ENCODE assay signal across 8 mouse cellular contexts in genomic region chr2:125123477-125123852, GRCm38 (mm10). TPM values are rescaled to one million over a fixed set of nuclear protein-coding genes. Genes with fewer than 3 reads are reported as not detected.
DNase-seq lines count a peak whose midpoint lies in the region; ATAC-seq and TF ChIP-seq lines count a peak whose summit lies in the region.

Myef2 (minus strand) TSS chr2:125123661.

- H3K4me3 ChIP-seq in forebrain, embryonic 15.5 days = peak within 1 kb of the TSS; percentile 69
- H3K4me3 ChIP-seq in lung, embryonic 16.5 days (ENCODE audit: low read length) = peak within 1 kb of the TSS; percentile 69
- H3K4me3 ChIP-seq in thymus, adult 2 months (ENCODE audit: control insufficient read depth, insufficient read depth, low read length) = peak within 1 kb of the TSS; percentile 80

- peak within 1 kb of the TSS; percentile 94 for H3K27ac ChIP-seq in forebrain, embryonic 15.5 days (replicated peaks)
- H3K27ac ChIP-seq in lung, embryonic 16.5 days (ENCODE audit: low read length) = peak within 1 kb of the TSS; percentile 79
- H3K27ac ChIP-seq in thymus, adult 2 months (ENCODE audit: control insufficient read depth, insufficient read depth, low read length) = peak within 1 kb of the TSS; percentile 1; the same call in 1 of the 2 replicates

- intact Hi-C loops in heart, postnatal 25 days (cut with DNase I) = no loop called here

- 0 out of 2 replicates have a peak, but pooled peaks have one; percentile 16 for TF ChIP-seq POLR2A in thymus, adult 2 months (IDR thresholded peaks at IDR 0.05; ENCODE audit: control insufficient read depth, extremely low read depth, insufficient read depth, low read length, poor library complexity)

- WGBS in forebrain, embryonic 15.5 days = 1% methylated on average over 42 of the region's 48 CpGs
- under 1% methylated on average over 41 of the region's 48 CpGs for WGBS in lung, embryonic 16.5 days
- 2% methylated on average over 48 of the region's 48 CpGs for WGBS in thymus, adult 2 months

- H3K4me1 ChIP-seq in forebrain, embryonic 15.5 days = peaks cover 32% of the 10 kb centered on the region
- H3K4me1 ChIP-seq in lung, embryonic 16.5 days (replicated peaks; ENCODE audit: control insufficient read depth, insufficient read depth, low read length) = peaks cover 13% of the 10 kb centered on the region
- peaks cover 3% of the 10 kb centered on the region for H3K4me1 ChIP-seq in thymus, adult 2 months (replicated peaks; ENCODE audit: control insufficient read depth, insufficient read depth, low read length)

- no peaks in the 10 kb centered on the region for H3K27me3 ChIP-seq in forebrain, embryonic 15.5 days
- H3K27me3 ChIP-seq in lung, embryonic 16.5 days (ENCODE audit: control insufficient read depth, insufficient read depth, low read depth, low read length) = no peaks in the 10 kb centered on the region
- H3K27me3 ChIP-seq in thymus, adult 2 months (ENCODE audit: control insufficient read depth, insufficient read depth, low read length) = no peaks in the 10 kb centered on the region; the same call in 1 of the 2 replicates

- TF ChIP-seq CTCF in thymus, adult 2 months (IDR thresholded peaks at IDR 0.05; ENCODE audit: borderline replicate concordance, control insufficient read depth, extremely low read depth, insufficient read depth, low read length, poor library complexity) = no peak

- ATAC-seq in forebrain, embryonic 15.5 days (replicated peaks) = peak; percentile 88
- ATAC-seq in lung, embryonic 16.5 days (ENCODE audit: low read depth) = peak; percentile 91

- peak; percentile 78 for DNase-seq in ES-CJ7 (ENCODE audit: low read depth, low spot score)
- DNase-seq in cerebellum, adult 11 months = peak; percentile 77
- peak; percentile 50 for DNase-seq in heart, postnatal 25 days (ENCODE audit: low spot score)
- DNase-seq in layer of hippocampus, adult 8-10 months (ENCODE audit: low spot score in 2 of 2) = peak; percentile 50 to 70
- peak; percentile 53 for DNase-seq in ovary, adult 18-20 months (ENCODE audit: low spot score)
- peak; percentile 86 for DNase-seq in thymus, adult 2 months

- no peaks in the 10 kb centered on the region for H3K36me3 ChIP-seq in forebrain, embryonic 15.5 days
- H3K36me3 ChIP-seq in lung, embryonic 16.5 days (ENCODE audit: control insufficient read depth, insufficient read depth, low read length) = no peaks in the 10 kb centered on the region
- no peaks in the 10 kb centered on the region for H3K36me3 ChIP-seq in thymus, adult 2 months (ENCODE audit: control insufficient read depth, insufficient read depth, low read length)

- peak within 1 kb of the TSS; percentile 52 for H3K4me2 ChIP-seq in forebrain, embryonic 15.5 days (replicated peaks)
- peak within 1 kb of the TSS; percentile 68 for H3K4me2 ChIP-seq in lung, embryonic 16.5 days (ENCODE audit: low read depth, low read length)

- H3K9me3 ChIP-seq in forebrain, embryonic 15.5 days = no peaks in the 10 kb centered on the region
- no peaks in the 10 kb centered on the region for H3K9me3 ChIP-seq in lung, embryonic 16.5 days (ENCODE audit: control insufficient read depth, low read length)

- peak within 1 kb of the TSS; percentile 95 for H3K9ac ChIP-seq in forebrain, embryonic 15.5 days (replicated peaks)
- peak within 1 kb of the TSS; percentile 81 for H3K9ac ChIP-seq in lung, embryonic 16.5 days (ENCODE audit: low read length)

RNA-seq across cellular contexts. Expression of gene Myef2, which starts in this region (rescaled TPM):
- polyA plus RNA-seq in forebrain, embryonic 15.5 days (2015; fragmentation: Nextera tagmentation; extraction: Ambion mirVana) = 262 TPM in 2 replicates
- 1 to 10 TPM; 6.4 to 9.1 TPM for total RNA-seq in heart, postnatal 25 days (2021)
- 10 to 100 TPM; 86.0 to 92.4 (median 89.1) TPM for total RNA-seq in layer of hippocampus, adult 8-10 months (2022)
- polyA plus RNA-seq in lung, embryonic 16.5 days (2015; fragmentation: Nextera tagmentation; extraction: Ambion mirVana) = 82.3 and 93.8 TPM in 2 replicates
- polyA plus RNA-seq in thymus, adult 2 months (2012; rRNA removed) = 12.9 and 16.3 TPM in 2 replicates

Comparison
In these comparisons a context has a peak if more than half of its experiments do, and no peak if none do; other contexts are left out.
1. Peak in every context shown above with its lines: DNase-seq, ATAC-seq, H3K4me3 ChIP-seq and H3K27ac ChIP-seq.
2. RNA of gene Myef2 (total RNA-seq): 86.0 to 92.4 TPM in layer of hippocampus, adult 8-10 months; 6.4 to 9.1 TPM in heart, postnatal 25 days; every median in the first group is over 4 times any median in the second.
3. H3K27ac ChIP-seq: peak in every context shown above with its lines; median percentile 94 in forebrain, embryonic 15.5 days; 79 in lung, embryonic 16.5 days; 1 in thymus, adult 2 months.